Mouse (Mus musculus): ENCODE data around the gene Trpm1. TPM values are rescaled to one million over a fixed set of nuclear protein-coding genes. Genes with fewer than 3 reads are reported as not detected.
A peak's percentile ranks its signal among the peaks of the same experiment; 100 is the strongest.

Trpm1 gene
- total and polyA plus RNA-seq, 2 experiments from 2014 or later = 0.45 TPM; not detected in 1

DNA sequence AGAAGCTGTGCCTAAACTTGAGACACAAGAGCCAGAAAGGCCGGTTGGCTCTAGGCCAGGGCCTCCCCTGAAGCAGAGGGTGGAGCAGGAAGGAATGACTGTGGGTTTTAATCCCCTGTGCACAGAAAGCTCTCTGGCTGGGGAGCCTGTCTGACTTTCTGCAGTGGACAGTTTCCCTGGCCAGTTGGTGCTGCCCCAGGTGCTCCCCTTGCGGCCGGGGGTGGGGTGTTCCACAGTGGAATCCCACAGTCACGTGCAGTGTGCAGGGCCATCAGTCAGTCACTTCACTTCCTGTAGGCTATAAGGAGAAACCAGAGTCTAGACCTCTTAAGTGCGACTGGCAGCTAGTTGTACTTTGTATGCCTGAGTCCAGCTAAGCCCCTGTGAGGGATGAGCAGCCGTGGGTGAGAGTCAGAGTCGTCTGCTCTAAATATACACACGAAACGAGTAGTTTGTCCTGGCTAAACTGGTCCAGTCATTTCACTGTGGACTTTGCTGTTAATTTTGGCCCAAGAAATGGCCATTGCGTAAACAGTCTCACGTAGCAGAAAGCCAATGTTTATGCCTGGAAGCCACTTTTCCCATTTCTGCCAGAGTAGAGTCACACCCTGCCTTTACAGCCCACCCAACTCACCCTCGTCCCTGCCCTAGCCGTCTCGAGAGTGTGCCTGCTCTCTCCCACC lies 38.8 kb downstream of the Trpm1 start:
- Histone ChIP-seq H3K27ac (ENCODE audit: low read depth, low read length) (no peak overlapping the region), H3K9ac (no peak overlapping the region), H3K4me1 (ENCODE audit: insufficient read depth) (no peaks in the 10 kb centered on the region), H3K4me2 (ENCODE audit: low read depth) (no peak overlapping the region), H3K36me3 (ENCODE audit: insufficient read depth) (no peaks in the 10 kb centered on the region), H3K4me3 (ENCODE audit: low read depth, low read length) (no peak overlapping the region), H3K27me3 (ENCODE audit: insufficient read depth, low read length) (no peaks in the 10 kb centered on the region), H3K9me3 (ENCODE audit: low read length) (no peaks in the 10 kb centered on the region)
- TF ChIP-seq CTCF (IDR thresholded peaks at IDR 0.05; ENCODE audit: low read depth) = no peak
- ATAC-seq (no peak), DNase-seq (no peak)
- WGBS = 67% methylated on average over 14 of the region's 14 CpGs

DNA sequence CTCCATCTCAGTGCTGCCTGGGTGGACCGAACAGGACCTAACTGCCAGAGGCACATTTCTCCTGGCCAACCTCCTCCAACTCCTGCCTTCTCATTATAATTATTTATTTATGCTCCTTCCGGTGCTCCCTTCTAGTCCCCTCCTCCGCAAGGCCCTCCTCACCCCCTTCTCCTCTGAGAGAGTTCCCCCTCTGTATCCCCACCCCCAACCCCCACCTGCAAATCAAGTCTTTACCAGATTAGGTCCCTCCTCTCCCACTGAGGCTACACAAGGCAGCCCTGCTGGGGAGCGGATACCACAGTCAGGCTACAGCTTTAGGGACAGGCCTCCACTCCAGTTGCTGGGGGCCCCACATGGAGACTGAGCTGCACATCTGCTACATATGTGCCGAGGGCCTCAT lies 39.8 kb downstream of the Trpm1 start:
- no peak overlapping the region for H3K9ac ChIP-seq
- H3K4me2 ChIP-seq (ENCODE audit: low read depth) = no peak overlapping the region
- H3K36me3 ChIP-seq (ENCODE audit: insufficient read depth) = no peaks in the 10 kb centered on the region
- no peaks in the 10 kb centered on the region for H3K9me3 ChIP-seq (ENCODE audit: low read length)
- ATAC-seq (no peak), DNase-seq (no peak)
- no peak overlapping the region for H3K4me3 ChIP-seq (ENCODE audit: low read depth, low read length)
- H3K4me1 ChIP-seq (ENCODE audit: insufficient read depth) = no peaks in the 10 kb centered on the region
- 49% methylated on average over 5 of the region's 5 CpGs for WGBS
- no peaks in the 10 kb centered on the region for H3K27me3 ChIP-seq (ENCODE audit: insufficient read depth, low read length)
- TF ChIP-seq CTCF (IDR thresholded peaks at IDR 0.05; ENCODE audit: low read depth) = no peak
- no peak overlapping the region for H3K27ac ChIP-seq (ENCODE audit: low read depth, low read length)

DNA sequence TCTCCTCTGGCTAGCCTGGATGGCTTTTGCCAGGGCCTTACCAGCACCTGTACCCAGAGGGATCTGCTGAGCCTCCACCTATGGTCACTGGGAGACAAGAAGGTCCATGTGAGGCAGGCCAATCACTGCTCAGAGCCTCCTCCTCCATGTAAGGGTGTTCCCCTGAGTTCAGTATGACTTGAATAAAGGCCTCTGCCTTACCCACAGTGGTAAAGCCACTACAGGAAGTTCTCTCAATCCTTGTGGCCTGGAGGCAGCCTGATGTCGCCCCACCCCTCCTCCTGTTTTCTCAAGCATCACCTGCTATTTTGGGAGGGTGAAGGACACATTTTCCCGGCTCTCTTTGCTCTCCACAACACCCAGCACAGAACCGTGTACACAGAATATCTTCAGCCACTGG lies 42.5 kb downstream of the Trpm1 start:
- H3K9ac ChIP-seq = no peak overlapping the region
- 89% methylated on average over 3 of the region's 3 CpGs for WGBS
- H3K4me2 ChIP-seq (ENCODE audit: low read depth) = no peak overlapping the region
- TF ChIP-seq CTCF (IDR thresholded peaks at IDR 0.05; ENCODE audit: low read depth) = no peak
- H3K9me3 ChIP-seq (ENCODE audit: low read length) = no peaks in the 10 kb centered on the region
- ATAC-seq (no peak), DNase-seq (no peak)
- H3K27me3 ChIP-seq (ENCODE audit: insufficient read depth, low read length) = no peaks in the 10 kb centered on the region
- no peaks in the 10 kb centered on the region for H3K4me1 ChIP-seq (ENCODE audit: insufficient read depth)
- H3K4me3 ChIP-seq (ENCODE audit: low read depth, low read length) = no peak overlapping the region
- no peak overlapping the region for H3K27ac ChIP-seq (ENCODE audit: low read depth, low read length)
- H3K36me3 ChIP-seq (ENCODE audit: insufficient read depth) = no peaks in the 10 kb centered on the region

DNA sequence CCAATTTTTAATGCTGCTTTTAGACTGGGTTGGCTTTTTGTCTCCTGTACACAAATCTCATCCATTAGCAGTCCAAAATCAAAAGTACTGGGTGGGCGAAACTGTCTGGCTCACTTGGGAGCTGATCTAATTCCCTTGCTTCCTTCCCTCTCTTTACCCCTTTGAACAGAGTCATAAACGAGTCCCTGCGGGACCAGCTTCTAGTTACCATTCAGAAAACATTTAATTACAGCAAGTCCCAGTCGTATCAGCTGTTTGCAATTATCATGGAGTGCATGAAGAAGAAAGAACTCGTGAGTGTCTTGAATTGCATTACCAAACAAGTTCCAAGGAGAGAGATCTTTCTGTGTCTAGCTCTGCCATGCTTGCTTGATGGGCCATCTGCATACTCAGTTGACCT lies 55.1 kb downstream of the Trpm1 start:
- DNase-seq (no peak), ATAC-seq (peak; percentile 38; the same call in 1 of the 2 replicates)
- H3K9ac ChIP-seq = no peak overlapping the region
- H3K27me3 ChIP-seq (ENCODE audit: insufficient read depth, low read length) = no peaks in the 10 kb centered on the region
- no peaks in the 10 kb centered on the region for H3K36me3 ChIP-seq (ENCODE audit: insufficient read depth)
- no peak overlapping the region for H3K4me3 ChIP-seq (ENCODE audit: low read depth, low read length)
- H3K27ac ChIP-seq (ENCODE audit: low read depth, low read length) = no peak overlapping the region
- H3K4me1 ChIP-seq (ENCODE audit: insufficient read depth) = no peaks in the 10 kb centered on the region
- 34% methylated on average over 5 of the region's 5 CpGs for WGBS
- H3K4me2 ChIP-seq (ENCODE audit: low read depth) = no peak overlapping the region
- no peak for TF ChIP-seq CTCF (IDR thresholded peaks at IDR 0.05; ENCODE audit: low read depth)
- H3K9me3 ChIP-seq (ENCODE audit: low read length) = no peaks in the 10 kb centered on the region

DNA sequence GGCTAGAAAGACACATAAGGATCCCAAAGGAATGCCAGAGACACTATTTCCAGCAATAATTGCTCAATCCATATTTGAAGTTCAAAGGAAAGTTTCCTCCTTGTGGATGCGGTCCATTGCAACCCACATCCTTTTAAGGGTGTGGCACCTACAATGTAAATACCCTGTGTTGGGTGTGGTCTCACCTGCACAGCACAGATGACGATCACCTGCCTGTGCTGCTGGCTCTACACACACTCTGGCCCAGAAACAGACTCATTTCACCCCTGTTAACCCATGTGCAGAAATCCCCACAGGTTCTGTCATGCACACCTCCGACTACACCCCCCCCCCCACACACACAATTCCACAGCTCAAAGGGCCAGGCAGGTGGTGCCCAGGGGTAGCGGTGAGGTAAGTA lies 59.2 kb downstream of the Trpm1 start:
- no peaks in the 10 kb centered on the region for H3K36me3 ChIP-seq (ENCODE audit: insufficient read depth)
- H3K9ac ChIP-seq = no peak overlapping the region
- H3K4me3 ChIP-seq (ENCODE audit: low read depth, low read length) = no peak overlapping the region
- H3K9me3 ChIP-seq (ENCODE audit: low read length) = no peaks in the 10 kb centered on the region
- 91% methylated on average over 4 of the region's 4 CpGs for WGBS
- ATAC-seq (no peak), DNase-seq (no peak)
- H3K4me2 ChIP-seq (ENCODE audit: low read depth) = no peak overlapping the region
- no peaks in the 10 kb centered on the region for H3K27me3 ChIP-seq (ENCODE audit: insufficient read depth, low read length)
- TF ChIP-seq CTCF (IDR thresholded peaks at IDR 0.05; ENCODE audit: low read depth) = no peak
- H3K4me1 ChIP-seq (ENCODE audit: insufficient read depth) = no peaks in the 10 kb centered on the region
- no peak overlapping the region for H3K27ac ChIP-seq (ENCODE audit: low read depth, low read length)

DNA sequence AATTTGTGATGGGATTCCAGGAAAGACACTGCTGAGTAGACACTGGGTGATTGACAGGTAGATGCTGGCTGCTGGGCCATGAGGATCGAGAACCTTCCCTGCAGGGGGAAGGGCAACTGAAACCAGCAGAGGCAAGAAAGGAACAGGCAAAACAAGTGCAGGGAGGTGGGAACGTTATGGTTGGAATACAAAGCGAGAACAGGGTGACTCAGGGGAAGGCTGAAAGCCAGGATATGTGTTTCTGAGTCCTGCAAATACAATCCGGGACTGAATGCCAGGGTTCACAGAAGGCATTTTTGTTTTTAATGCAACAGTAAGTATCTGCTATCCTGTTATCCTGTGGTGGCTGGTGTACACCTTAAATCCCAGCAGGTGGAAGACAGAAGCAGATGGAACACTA lies 60.4 kb downstream of the Trpm1 start:
- no peaks in the 10 kb centered on the region for H3K27me3 ChIP-seq (ENCODE audit: insufficient read depth, low read length)
- 55% methylated on average over 4 of the region's 4 CpGs for WGBS
- DNase-seq = no peak

DNA sequence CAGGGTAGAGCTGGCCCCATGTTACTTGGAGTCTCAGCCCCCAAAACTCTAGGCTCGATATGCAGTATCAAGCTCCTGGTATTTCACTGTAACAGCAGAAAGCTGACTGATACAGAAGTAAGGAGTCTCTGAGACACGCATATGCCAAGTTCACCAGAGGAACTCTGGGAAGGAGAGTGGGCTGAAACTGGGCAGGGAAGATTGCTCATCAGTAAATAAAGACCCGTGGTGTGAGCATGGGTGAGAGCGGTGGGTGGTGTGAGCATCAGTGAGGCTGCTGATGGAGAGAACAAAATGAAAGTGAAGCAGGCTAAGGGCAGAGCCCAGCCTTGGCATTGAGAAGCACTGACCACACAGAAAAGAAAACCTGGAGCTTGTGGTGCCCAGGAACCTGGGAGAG lies 62.0 kb downstream of the Trpm1 start:
- WGBS = 85% methylated on average over 4 of the region's 4 CpGs
- no peak overlapping the region for H3K4me2 ChIP-seq (ENCODE audit: low read depth)
- ATAC-seq (no peak), DNase-seq (no peak)
- no peak overlapping the region for H3K9ac ChIP-seq
- H3K9me3 ChIP-seq (ENCODE audit: low read length) = no peaks in the 10 kb centered on the region
- no peak overlapping the region for H3K27ac ChIP-seq (ENCODE audit: low read depth, low read length)
- H3K27me3 ChIP-seq (ENCODE audit: insufficient read depth, low read length) = no peaks in the 10 kb centered on the region
- no peak overlapping the region for H3K4me3 ChIP-seq (ENCODE audit: low read depth, low read length)
- H3K36me3 ChIP-seq (ENCODE audit: insufficient read depth) = no peaks in the 10 kb centered on the region
- no peaks in the 10 kb centered on the region for H3K4me1 ChIP-seq (ENCODE audit: insufficient read depth)
- TF ChIP-seq CTCF (IDR thresholded peaks at IDR 0.05; ENCODE audit: low read depth) = no peak

More for the DNA sequence above, 60.4 kb downstream of the Trpm1 start:
- Histone ChIP-seq H3K36me3 (ENCODE audit: insufficient read depth) (no peaks in the 10 kb centered on the region), H3K9me3 (ENCODE audit: low read length) (no peaks in the 10 kb centered on the region), H3K4me2 (ENCODE audit: low read depth) (no peak overlapping the region), H3K9ac (no peak overlapping the region), H3K4me3 (ENCODE audit: low read depth, low read length) (no peak overlapping the region), H3K27ac (ENCODE audit: low read depth, low read length) (no peak overlapping the region), H3K4me1 (ENCODE audit: insufficient read depth) (no peaks in the 10 kb centered on the region)
- no peak for ATAC-seq
- TF ChIP-seq CTCF (IDR thresholded peaks at IDR 0.05; ENCODE audit: low read depth) = no peak

All from forebrain, postnatal 0 days (tissue).